Mouse (Mus musculus) neural tube, embryonic 15.5 days (tissue): ENCODE measurements at regions not wholly inside any gene's neighbourhood (a gene's known extent, or its start where the extent isn't known, plus 50 kb on each side); places are given as distances from the start of the nearest gene placed in this dataset.

Experiments used
- ATAC-seq: fragments of 200-750 bp; cut with Nextera tagmentation; 2 replicates; pipeline ENCODE4 v1.8.0; 2017; ENCODE audit warnings: mild to moderate bottlenecking, moderate TSS enrichment, moderate library complexity; ENCODE audit not compliant: low FRiP score
- H3K27ac ChIP-seq: fragments of 300-500 bp; sonication (generic); replicated peaks from 2 replicates; pipeline ENCODE4 v1.5.1; 2015; ENCODE audit warnings: mild to moderate bottlenecking, inconsistent platforms
- H3K27me3 ChIP-seq: fragments of 300-500 bp; sonication (generic); replicated peaks from 2 replicates; pipeline ENCODE4 v1.6.1; 2015; ENCODE audit warnings: inconsistent platforms
- H3K36me3 ChIP-seq: fragments of 300-500 bp; sonication (generic); 2 replicates; pipeline ENCODE4 v1.6.1; 2015; ENCODE audit warnings: inconsistent platforms
- H3K4me1 ChIP-seq: fragments of 300-500 bp; sonication (generic); 2 replicates; pipeline ENCODE4 v1.6.1; 2015; ENCODE audit warnings: inconsistent platforms
- H3K4me2 ChIP-seq: fragments of 300-500 bp; sonication (generic); 2 replicates; pipeline ENCODE4 v1.6.1; 2015; ENCODE audit warnings: inconsistent platforms, mild to moderate bottlenecking, moderate library complexity
- H3K4me3 ChIP-seq: fragments of 300-500 bp; sonication (generic); replicated peaks from 2 replicates; pipeline ENCODE4 v1.5.1; 2015; ENCODE audit warnings: mild to moderate bottlenecking, inconsistent platforms
- H3K9ac ChIP-seq: fragments of 300-500 bp; sonication (generic); replicated peaks from 2 replicates; pipeline ENCODE4 v1.6.1; 2015; ENCODE audit warnings: mild to moderate bottlenecking, inconsistent platforms
- H3K9me3 ChIP-seq: fragments of 300-500 bp; sonication (generic); replicated peaks from 2 replicates; pipeline ENCODE4 v1.6.1; 2016; ENCODE audit warnings: inconsistent platforms
- WGBS: fragments of 180-500 bp; shearing (Covaris S2); methylation state at CpG from one replicate; pipeline ENCODE4 v1.1.7; 2015; ENCODE audit warnings: mixed read lengths; 5-methylcytosine and 5-hydroxymethylcytosine counted together

DNA sequence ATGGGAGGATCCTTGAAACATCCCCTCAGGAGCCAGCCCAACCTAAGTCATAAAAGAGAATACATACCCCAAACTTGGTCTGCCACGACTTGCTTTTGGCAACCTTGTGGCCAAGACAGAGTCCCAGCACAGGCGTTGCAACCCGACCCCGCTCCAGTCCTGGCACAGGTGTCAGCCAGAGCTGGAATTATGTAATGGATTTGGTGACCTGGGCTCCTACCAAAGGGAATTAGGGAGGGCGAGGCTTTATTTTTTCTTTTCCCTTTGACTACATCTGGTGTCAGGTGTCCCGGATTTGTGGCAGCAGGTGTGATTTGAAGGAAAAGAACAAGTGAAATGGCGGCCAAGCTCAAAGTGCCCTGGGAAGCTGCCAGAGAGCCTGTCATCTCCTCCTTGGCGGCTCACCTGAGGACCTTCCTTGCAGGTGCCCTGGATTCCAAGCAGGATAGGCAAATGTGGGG, 212.9 kb downstream of the Mef2c start:
- Histone ChIP-seq H3K4me2 (peak overlapping the region; percentile 67), H3K9ac (peak overlapping the region; percentile 65), H3K9me3 (no peaks in the 10 kb centered on the region), H3K36me3 (no peaks in the 10 kb centered on the region), H3K27ac (peak overlapping the region; percentile 92), H3K27me3 (peaks cover 1% of the 10 kb centered on the region; the same call in 1 of the 2 replicates), H3K4me3 (peak overlapping the region; percentile 46), H3K4me1 (peaks cover 11% of the 10 kb centered on the region)
- 8% methylated on average over 8 of the region's 8 CpGs for WGBS
- no peak for ATAC-seq

DNA sequence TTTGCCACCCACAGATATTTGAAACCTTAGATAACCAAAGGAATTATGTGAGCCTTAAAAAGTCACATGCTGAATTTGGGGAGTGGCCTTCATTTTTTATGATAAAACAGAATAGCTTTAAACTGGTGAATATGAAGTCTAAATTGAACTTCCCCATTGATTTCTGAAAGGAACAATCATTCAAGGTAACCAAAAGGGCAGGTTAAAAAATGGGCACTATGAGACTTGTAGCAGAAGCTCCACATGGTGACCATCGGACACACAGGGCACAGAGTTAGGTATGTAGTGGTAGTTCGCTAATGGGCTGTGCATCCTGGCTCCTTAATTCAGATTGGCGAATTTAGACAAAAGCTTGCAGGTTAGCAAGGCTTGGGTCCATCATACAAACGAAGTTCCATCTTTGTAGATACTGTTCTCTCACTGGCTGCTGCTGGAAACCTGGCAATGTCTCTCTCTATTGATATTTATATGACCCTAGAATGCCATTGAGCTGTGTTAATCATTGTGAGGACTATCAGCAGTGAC, 213.9 kb downstream of the Mef2c start:
- Histone ChIP-seq H3K27ac (peak overlapping the region; percentile 92), H3K9ac (peak overlapping the region; percentile 90), H3K27me3 (peaks cover 2% of the 10 kb centered on the region; the same call in 1 of the 2 replicates), H3K36me3 (no peaks in the 10 kb centered on the region), H3K4me1 (peaks cover 9% of the 10 kb centered on the region), H3K4me2 (peak overlapping the region; percentile 67), H3K4me3 (peak overlapping the region; percentile 64), H3K9me3 (no peaks in the 10 kb centered on the region)
- no peak for ATAC-seq
- 11% methylated on average over 4 of the region's 4 CpGs for WGBS

- Histone ChIP-seq H3K9me3 (no peaks in the 10 kb centered on the region), H3K4me1 (peaks cover 2% of the 10 kb centered on the region), H3K27ac (peak overlapping the region; percentile 92), H3K4me2 (peak overlapping the region; percentile 67), H3K9ac (peak overlapping the region; percentile 90), H3K4me3 (peak overlapping the region; percentile 64), H3K36me3 (no peaks in the 10 kb centered on the region), H3K27me3 (0 out of 2 replicates have a peak, but pooled peaks cover 2% of the 10 kb centered on the region)
- WGBS = 7% methylated on average over 10 of the region's 10 CpGs
- ATAC-seq = no peak
Observed at GRCm38 (mm10) chr13:83718431-83719410, 214.9 kb downstream of the Mef2c start.

DNA sequence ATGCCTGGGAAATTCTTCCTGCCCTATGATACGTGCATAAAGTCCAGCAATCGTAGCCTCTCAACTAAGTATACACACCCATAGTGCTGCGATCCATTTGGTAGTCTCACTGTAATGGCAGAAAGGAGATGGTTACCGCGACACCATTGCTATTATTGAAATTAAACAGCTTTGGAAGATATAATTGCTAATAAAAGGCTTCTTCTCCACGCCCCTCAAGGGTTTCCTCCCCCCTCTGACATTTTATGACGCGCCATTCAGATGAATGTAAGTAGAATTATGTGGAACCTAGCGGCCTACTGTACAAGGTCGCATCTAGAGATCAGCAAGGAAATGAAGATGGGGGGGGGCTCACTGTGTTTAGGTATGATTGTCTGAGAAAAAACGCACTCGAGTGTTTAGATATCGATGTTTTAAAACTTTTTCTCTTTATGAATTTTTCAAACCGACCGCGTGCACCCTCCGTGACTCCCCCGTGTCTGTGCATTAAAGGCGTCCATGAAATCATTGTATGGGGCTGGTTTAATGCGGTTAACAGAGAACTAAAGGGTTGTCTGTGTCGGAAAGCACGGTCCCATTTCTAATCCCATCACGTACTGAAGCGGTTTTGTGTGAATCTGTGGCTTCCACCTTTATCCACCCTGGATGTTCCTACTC, 215.9 kb downstream of the Mef2c start:
- 0 out of 2 replicates have a peak, but pooled peaks cover 2% of the 10 kb centered on the region for H3K27me3 ChIP-seq
- H3K4me3 ChIP-seq = peak overlapping the region; percentile 64
- H3K9me3 ChIP-seq = no peaks in the 10 kb centered on the region
- H3K4me1 ChIP-seq = no peaks in the 10 kb centered on the region
- H3K4me2 ChIP-seq = peak overlapping the region; percentile 67
- no peak for ATAC-seq
- H3K9ac ChIP-seq = peak overlapping the region; percentile 90
- peak overlapping the region; percentile 92 for H3K27ac ChIP-seq
- no peaks in the 10 kb centered on the region for H3K36me3 ChIP-seq
- WGBS = 2% methylated on average over 24 of the region's 24 CpGs

GRCm38 (mm10) chr13:83720352-83720751, 216.5 kb downstream of the Mef2c start:
- no peak for ATAC-seq
- Histone ChIP-seq H3K27me3 (0 out of 2 replicates have a peak, but pooled peaks cover 2% of the 10 kb centered on the region), H3K27ac (peak overlapping the region; percentile 92), H3K4me3 (peak overlapping the region; percentile 64), H3K4me2 (peak overlapping the region; percentile 67), H3K9me3 (no peaks in the 10 kb centered on the region), H3K9ac (peak overlapping the region; percentile 90), H3K36me3 (no peaks in the 10 kb centered on the region), H3K4me1 (no peaks in the 10 kb centered on the region)
- 2% methylated on average over 12 of the region's 12 CpGs for WGBS

DNA sequence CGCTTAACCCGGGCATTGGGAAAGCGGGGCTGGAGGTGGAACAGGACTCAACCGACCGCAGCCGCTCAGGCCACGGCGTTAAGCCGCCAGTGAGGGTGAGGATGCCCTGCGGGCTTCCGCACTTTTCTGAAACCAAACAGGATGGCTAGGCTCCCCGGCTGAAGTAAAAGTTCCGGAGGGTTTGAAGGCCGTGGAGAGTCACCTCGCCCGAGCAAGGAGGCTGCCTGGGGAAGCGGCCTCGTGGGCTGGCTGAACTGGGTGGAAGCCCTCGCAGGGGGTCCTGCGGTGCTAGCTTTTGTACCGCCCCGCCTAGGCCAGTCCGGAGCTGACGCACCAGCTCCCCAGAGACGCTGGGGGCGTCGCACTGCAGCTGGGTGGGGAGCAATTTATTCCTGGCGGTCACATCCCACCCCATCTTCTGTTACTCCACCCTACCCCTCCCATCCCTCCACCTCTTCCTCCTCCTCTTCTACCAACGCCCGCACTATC, 217.1 kb downstream of the Mef2c start:
- 0 out of 2 replicates have a peak, but pooled peaks cover 2% of the 10 kb centered on the region for H3K27me3 ChIP-seq
- peak; percentile 89 for ATAC-seq
- H3K27ac ChIP-seq = peak overlapping the region; percentile 92
- H3K4me2 ChIP-seq = peak overlapping the region; percentile 67
- WGBS = under 1% methylated on average over 30 of the region's 30 CpGs
- H3K4me3 ChIP-seq = peak overlapping the region; percentile 64
- H3K4me1 ChIP-seq = no peaks in the 10 kb centered on the region
- H3K9ac ChIP-seq = peak overlapping the region; percentile 90
- H3K36me3 ChIP-seq = no peaks in the 10 kb centered on the region
- H3K9me3 ChIP-seq = no peaks in the 10 kb centered on the region

- ATAC-seq = peak; percentile 28
- H3K27ac ChIP-seq = peak overlapping the region; percentile 92
- no peaks in the 10 kb centered on the region for H3K4me1 ChIP-seq
Observed at GRCm38 (mm10) chr13:83721563-83721962, 217.7 kb downstream of the Mef2c start.

DNA sequence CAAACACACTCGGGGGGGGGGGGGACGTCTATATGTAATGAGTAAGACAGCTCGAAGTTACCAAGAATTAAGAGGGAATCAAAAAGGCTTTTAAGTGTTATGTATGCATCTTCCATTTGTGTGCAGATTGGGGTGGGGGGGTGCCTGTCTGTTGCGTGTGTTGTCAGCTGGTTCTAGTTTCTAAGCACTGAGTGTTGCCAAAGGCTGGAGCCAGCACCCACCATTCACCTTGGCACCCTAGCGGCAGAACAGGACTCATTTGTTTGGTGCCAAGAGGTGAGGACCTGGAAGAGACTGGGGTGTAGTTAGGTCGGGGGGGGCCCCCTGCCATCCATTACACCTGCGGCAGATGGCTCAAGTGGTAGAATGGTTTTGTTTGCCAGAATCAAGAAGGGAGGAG, 218.4 kb downstream of the Mef2c start:
- Histone ChIP-seq H3K36me3 (no peaks in the 10 kb centered on the region), H3K27ac (peak overlapping the region; percentile 92), H3K4me3 (peak overlapping the region; percentile 64), H3K4me1 (no peaks in the 10 kb centered on the region), H3K27me3 (0 out of 2 replicates have a peak, but pooled peaks cover 2% of the 10 kb centered on the region), H3K9me3 (no peaks in the 10 kb centered on the region), H3K9ac (peak overlapping the region; percentile 90), H3K4me2 (peak overlapping the region; percentile 67)
- 2% methylated on average over 7 of the region's 7 CpGs for WGBS
- ATAC-seq = peak; percentile 36

More at GRCm38 (mm10) chr13:83721563-83721962, 217.7 kb downstream of the Mef2c start:
- WGBS = under 1% methylated on average over 14 of the region's 14 CpGs
- Histone ChIP-seq H3K4me2 (peak overlapping the region; percentile 67), H3K4me3 (peak overlapping the region; percentile 64), H3K9ac (peak overlapping the region; percentile 90), H3K36me3 (no peaks in the 10 kb centered on the region), H3K27me3 (0 out of 2 replicates have a peak, but pooled peaks cover 2% of the 10 kb centered on the region), H3K9me3 (no peaks in the 10 kb centered on the region)

DNA sequence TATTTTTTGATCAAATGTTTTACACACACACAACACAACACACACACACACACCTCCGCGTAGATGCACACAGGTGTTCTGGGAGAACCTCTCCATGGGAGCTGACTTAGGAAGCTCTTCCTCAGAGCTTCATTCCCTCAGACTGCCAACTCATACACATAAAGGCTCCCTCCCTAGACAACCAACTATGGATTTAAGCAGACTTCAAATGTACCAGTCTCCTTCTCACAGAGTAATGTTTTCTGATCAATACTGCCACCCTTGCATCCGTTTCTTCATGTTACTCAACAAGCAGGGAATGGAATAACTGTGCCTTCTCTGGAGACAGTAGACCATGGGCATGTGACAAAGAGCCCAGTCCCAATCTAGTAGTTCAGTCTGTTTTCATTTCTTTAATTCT, 219.0 kb downstream of the Mef2c start:
- ATAC-seq = no peak
- Histone ChIP-seq H3K4me3 (peak overlapping the region; percentile 64), H3K4me2 (peak overlapping the region; percentile 67), H3K36me3 (no peaks in the 10 kb centered on the region), H3K9ac (peak overlapping the region; percentile 90), H3K9me3 (no peaks in the 10 kb centered on the region), H3K27ac (peak overlapping the region; percentile 92), H3K27me3 (0 out of 2 replicates have a peak, but pooled peaks cover 2% of the 10 kb centered on the region), H3K4me1 (no peaks in the 10 kb centered on the region)
- 2% methylated on average over 3 of the region's 3 CpGs for WGBS

GRCm38 (mm10) chr13:83723396-83723795, 219.6 kb downstream of the Mef2c start:
- ATAC-seq = no peak
- peak overlapping the region; percentile 64 for H3K4me3 ChIP-seq
- H3K9me3 ChIP-seq = no peaks in the 10 kb centered on the region
- peak overlapping the region; percentile 92 for H3K27ac ChIP-seq
- peak overlapping the region; percentile 90 for H3K9ac ChIP-seq
- H3K27me3 ChIP-seq = 0 out of 2 replicates have a peak, but pooled peaks cover 2% of the 10 kb centered on the region
- H3K4me2 ChIP-seq = peak overlapping the region; percentile 67
- no peaks in the 10 kb centered on the region for H3K4me1 ChIP-seq
- no peaks in the 10 kb centered on the region for H3K36me3 ChIP-seq
- WGBS = 7% methylated on average over 2 of the region's 2 CpGs

- 5% methylated on average over 3 of the region's 3 CpGs for WGBS
Observed at GRCm38 (mm10) chr13:83724196-83724595, 220.4 kb downstream of the Mef2c start.

More at GRCm38 (mm10) chr13:83724196-83724595, 220.4 kb downstream of the Mef2c start:
- Histone ChIP-seq H3K4me3 (peak overlapping the region; percentile 64), H3K9ac (peak overlapping the region; percentile 78), H3K4me2 (peak overlapping the region; percentile 67), H3K27me3 (0 out of 2 replicates have a peak, but pooled peaks cover 2% of the 10 kb centered on the region), H3K4me1 (no peaks in the 10 kb centered on the region), H3K36me3 (no peaks in the 10 kb centered on the region), H3K27ac (peak overlapping the region; percentile 100), H3K9me3 (no peaks in the 10 kb centered on the region)
- no peak for ATAC-seq
